ENCODE assay signal across 10 mouse cellular contexts in the genomic region with DNA sequence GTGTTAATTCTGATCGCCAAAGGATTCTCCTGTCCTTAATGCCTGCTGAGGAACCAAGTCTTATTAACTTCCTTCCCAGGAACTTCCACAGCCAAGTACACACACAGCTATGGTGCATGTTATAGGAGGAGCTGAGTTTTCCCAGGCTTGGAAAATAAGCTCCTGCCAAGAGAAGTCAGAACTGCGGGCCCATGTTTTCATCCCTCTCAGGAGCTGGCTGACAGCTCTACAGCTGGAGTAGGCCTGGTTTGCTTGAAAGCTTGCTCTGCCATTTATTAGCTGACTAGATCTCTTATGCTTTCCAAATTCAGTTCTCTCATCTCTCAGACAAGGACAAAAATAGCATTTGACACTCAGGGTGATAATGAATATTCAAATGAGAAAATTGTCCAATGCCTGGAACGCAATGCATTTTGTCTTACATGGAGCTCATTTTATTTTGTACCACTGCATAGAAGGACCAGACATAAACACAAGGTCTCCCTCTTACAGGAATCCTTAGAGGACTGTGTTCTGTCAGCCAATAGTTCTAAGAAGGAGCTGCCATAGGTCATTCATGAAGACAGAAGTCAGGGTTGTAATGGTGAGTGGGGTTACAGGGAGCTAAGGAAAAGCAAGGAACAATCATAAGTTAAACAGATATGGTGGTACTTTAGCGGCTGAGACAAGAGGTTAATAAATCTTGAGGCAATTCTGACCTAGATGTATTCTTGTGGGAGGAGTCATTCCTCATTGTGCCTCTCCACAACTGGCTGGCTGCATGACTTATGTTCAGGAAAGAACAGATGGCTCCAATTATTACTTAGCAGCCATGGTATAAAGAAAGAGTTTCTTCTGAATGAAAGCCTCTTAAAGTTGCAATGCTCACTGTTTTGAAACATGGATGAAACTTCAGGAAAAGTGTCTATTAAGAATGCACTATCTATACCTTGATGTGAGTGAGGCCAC.
DNase-seq lines count a peak whose midpoint lies in the region; ATAC-seq lines count a peak whose summit lies in the region.
"Had no signal": no experiment of that assay in that cellular context is flagged by ENCODE, and none has a peak within 500 bp of the region (broad histone marks: within the 10 kb centered on the region; RNA-seq: fewer than 3 reads in every experiment).

No protein-coding gene starts in this region.

- peak; percentile 60 for DNase-seq in forebrain, embryonic 14.5 days (ENCODE audit: low spot score)
- DNase-seq in forebrain, embryonic 10.5 days (ENCODE audit: extremely low spot score, low spot score): no peak
- DNase-seq in kidney, postnatal 14 days: peak; percentile 1
- DNase-seq in kidney, adult 8-10 months: no peak
- no peak for DNase-seq in lung, postnatal 14 days
- DNase-seq in lung, postnatal 25 days (ENCODE audit: low spot score): no peak
- DNase-seq: thymus, postnatal 4 days had no signal

- no peak overlapping the region for H3K27ac ChIP-seq in forebrain, embryonic 14.5 days (ENCODE audit: low read depth, low read length)
- no peak overlapping the region for H3K27ac ChIP-seq in forebrain, embryonic 10.5 days
- H3K27ac ChIP-seq in embryonic facial prominence, embryonic 13.5 days: peak overlapping the region; percentile 17; the same call in 1 of the 2 replicates
- no peak overlapping the region; the same call in 1 of the 2 replicates for H3K27ac ChIP-seq in midbrain, embryonic 15.5 days
- H3K27ac ChIP-seq: lung, embryonic 15.5 days had no signal

- no peak overlapping the region for H3K4me2 ChIP-seq in forebrain, embryonic 14.5 days (ENCODE audit: low read length)
- no peak overlapping the region for H3K4me2 ChIP-seq in embryonic facial prominence, embryonic 13.5 days
- no peak overlapping the region for H3K4me2 ChIP-seq in midbrain, embryonic 15.5 days
- H3K4me2 ChIP-seq: lung, embryonic 15.5 days had no signal

- WGBS in forebrain, embryonic 14.5 days: 64% methylated on average over 4 of the region's 4 CpGs
- 87% methylated on average over 4 of the region's 4 CpGs for WGBS in forebrain, embryonic 10.5 days
- 53% methylated on average over 4 of the region's 4 CpGs for WGBS in embryonic facial prominence, embryonic 13.5 days
- whole genome bisulfite sequencing in midbrain, embryonic 15.5 days: 65% methylated on average over 4 of the region's 4 CpGs

- no peaks in the 10 kb centered on the region for H3K27me3 ChIP-seq in forebrain, embryonic 14.5 days (replicated peaks; ENCODE audit: control insufficient read depth, insufficient read depth, low read length)
- no peaks in the 10 kb centered on the region for H3K27me3 ChIP-seq in forebrain, embryonic 10.5 days (ENCODE audit: poor library complexity, severe bottlenecking)
- H3K27me3 ChIP-seq in embryonic facial prominence, embryonic 13.5 days: no peaks in the 10 kb centered on the region
- no peaks in the 10 kb centered on the region for H3K27me3 ChIP-seq in midbrain, embryonic 15.5 days (replicated peaks)
- H3K27me3 ChIP-seq: lung, embryonic 15.5 days had no signal

- H3K36me3 ChIP-seq in forebrain, embryonic 14.5 days (ENCODE audit: control insufficient read depth, insufficient read depth, low read length): no peaks in the 10 kb centered on the region
- no peaks in the 10 kb centered on the region for H3K36me3 ChIP-seq in forebrain, embryonic 10.5 days (replicated peaks)
- no peaks in the 10 kb centered on the region for H3K36me3 ChIP-seq in embryonic facial prominence, embryonic 13.5 days
- no peaks in the 10 kb centered on the region for H3K36me3 ChIP-seq in midbrain, embryonic 15.5 days (replicated peaks)
- H3K36me3 ChIP-seq: lung, embryonic 15.5 days had no signal

- H3K9ac ChIP-seq in forebrain, embryonic 14.5 days (ENCODE audit: low read length): no peak overlapping the region
- no peak overlapping the region for H3K9ac ChIP-seq in embryonic facial prominence, embryonic 13.5 days
- H3K9ac ChIP-seq in midbrain, embryonic 15.5 days: no peak overlapping the region
- H3K9ac ChIP-seq: lung, embryonic 15.5 days had no signal

- ATAC-seq in forebrain, embryonic 14.5 days: peak; percentile 60; the same call in 1 of the 2 replicates
- no peak for ATAC-seq in embryonic facial prominence, embryonic 13.5 days (ENCODE audit: insufficient number of reproducible peaks, insufficient read depth, low FRiP score, low TSS enrichment, low read depth)
- 0 out of 2 replicates have a peak, but pooled peaks have one; percentile 24 for ATAC-seq in midbrain, embryonic 15.5 days (replicated peaks)

- H3K4me3 ChIP-seq in forebrain, embryonic 14.5 days (ENCODE audit: low read depth, low read length): no peak overlapping the region
- no peak overlapping the region for H3K4me3 ChIP-seq in forebrain, embryonic 10.5 days
- no peak overlapping the region for H3K4me3 ChIP-seq in embryonic facial prominence, embryonic 13.5 days
- no peak overlapping the region for H3K4me3 ChIP-seq in midbrain, embryonic 15.5 days
- H3K4me3 ChIP-seq: lung, embryonic 15.5 days had no signal

- H3K4me1 ChIP-seq in forebrain, embryonic 14.5 days (ENCODE audit: control insufficient read depth, insufficient read depth, low read length): peaks cover 5% of the 10 kb centered on the region; the same call in 1 of the 2 replicates
- no peaks in the 10 kb centered on the region; the same call in 1 of the 2 replicates for H3K4me1 ChIP-seq in forebrain, embryonic 10.5 days
- H3K4me1 ChIP-seq in embryonic facial prominence, embryonic 13.5 days: peaks cover 17% of the 10 kb centered on the region
- no peaks in the 10 kb centered on the region for H3K4me1 ChIP-seq in midbrain, embryonic 15.5 days
- H3K4me1 ChIP-seq: lung, embryonic 15.5 days had no signal

- H3K9me3 ChIP-seq in forebrain, embryonic 14.5 days (replicated peaks; ENCODE audit: control insufficient read depth, low read length): no peaks in the 10 kb centered on the region
- no peaks in the 10 kb centered on the region for H3K9me3 ChIP-seq in forebrain, embryonic 10.5 days
- H3K9me3 ChIP-seq in embryonic facial prominence, embryonic 13.5 days: no peaks in the 10 kb centered on the region
- H3K9me3 ChIP-seq in midbrain, embryonic 15.5 days: no peaks in the 10 kb centered on the region
- H3K9me3 ChIP-seq: lung, embryonic 15.5 days had no signal

Comparison
In these comparisons a context has a peak if more than half of its experiments do, and no peak if none do; other contexts are left out.
1. DNase-seq: peak in forebrain, embryonic 14.5 days (single experiment) and kidney, postnatal 14 days (single experiment); none in forebrain, embryonic 10.5 days (single experiment), kidney, adult 8-10 months (0 of 2), lung, postnatal 14 days (single experiment) and lung, postnatal 25 days (single experiment).